Mouse (Mus musculus) right cerebral cortex, postnatal 25 days (tissue): ENCODE data around the gene Cmtm6.
"Not testable (repeated sequence)": the region's sequence is repeated elsewhere in the genome, so short reads cannot be mapped to it uniquely, and the experiment has no call there.

Source experiments
- DNase-seq: peaks from one replicate; pipeline ENCODE4 v3.0.0; 2022

The Cmtm6 gene

DNA sequence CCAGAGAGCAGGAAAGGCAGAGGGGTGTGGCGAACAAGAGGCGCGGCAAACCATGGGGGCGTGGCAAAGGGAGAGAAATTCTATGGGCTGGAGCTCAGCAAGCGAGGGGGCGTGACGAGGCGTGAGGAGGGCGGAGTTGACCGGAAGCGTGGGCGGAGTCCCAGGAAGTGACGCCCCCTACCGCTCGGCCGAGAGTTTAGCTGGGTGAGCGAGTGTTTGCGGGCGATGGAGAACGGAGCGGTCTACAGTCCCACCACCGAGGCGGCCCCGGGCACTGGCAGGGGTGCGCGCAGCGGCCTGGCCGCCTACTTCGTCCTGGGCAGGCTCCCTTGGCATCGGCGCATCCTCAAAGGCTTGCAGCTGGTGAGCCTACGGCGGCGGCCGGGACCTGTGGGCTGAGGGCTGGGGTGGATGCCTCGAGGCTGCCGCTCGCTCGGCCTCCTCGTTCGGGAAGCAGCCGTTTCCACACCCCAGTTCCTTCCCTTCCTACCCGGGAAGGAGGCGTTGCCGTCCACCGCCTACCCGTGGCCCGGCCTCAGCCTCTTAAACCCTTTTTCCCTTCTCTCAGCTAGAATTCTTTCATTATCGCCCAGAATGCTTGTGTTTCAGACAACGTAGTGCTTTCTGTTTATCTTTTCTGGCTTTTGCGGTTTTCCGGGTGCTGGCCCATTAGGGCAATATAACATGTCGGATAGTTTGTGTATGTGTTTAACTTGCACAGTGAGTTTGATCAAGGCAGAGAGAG is at the start of gene Cmtm6:
Cmtm6 (plus strand) TSS at position 106 of the 745 bp plus-strand sequence.
- peak; percentile 93 for DNase-seq

- no peak for DNase-seq
Measured at GRCm38 (mm10) chr9:114682193-114682592, 48.7 kb upstream of the Cmtm6 start.

- DNase-seq = no peak
Measured at GRCm38 (mm10) chr9:114686245-114686644, 44.7 kb upstream of the Cmtm6 start.

GRCm38 (mm10) chr9:114687639-114688038 is 43.3 kb upstream of the Cmtm6 start:
- DNase-seq = no peak

DNA sequence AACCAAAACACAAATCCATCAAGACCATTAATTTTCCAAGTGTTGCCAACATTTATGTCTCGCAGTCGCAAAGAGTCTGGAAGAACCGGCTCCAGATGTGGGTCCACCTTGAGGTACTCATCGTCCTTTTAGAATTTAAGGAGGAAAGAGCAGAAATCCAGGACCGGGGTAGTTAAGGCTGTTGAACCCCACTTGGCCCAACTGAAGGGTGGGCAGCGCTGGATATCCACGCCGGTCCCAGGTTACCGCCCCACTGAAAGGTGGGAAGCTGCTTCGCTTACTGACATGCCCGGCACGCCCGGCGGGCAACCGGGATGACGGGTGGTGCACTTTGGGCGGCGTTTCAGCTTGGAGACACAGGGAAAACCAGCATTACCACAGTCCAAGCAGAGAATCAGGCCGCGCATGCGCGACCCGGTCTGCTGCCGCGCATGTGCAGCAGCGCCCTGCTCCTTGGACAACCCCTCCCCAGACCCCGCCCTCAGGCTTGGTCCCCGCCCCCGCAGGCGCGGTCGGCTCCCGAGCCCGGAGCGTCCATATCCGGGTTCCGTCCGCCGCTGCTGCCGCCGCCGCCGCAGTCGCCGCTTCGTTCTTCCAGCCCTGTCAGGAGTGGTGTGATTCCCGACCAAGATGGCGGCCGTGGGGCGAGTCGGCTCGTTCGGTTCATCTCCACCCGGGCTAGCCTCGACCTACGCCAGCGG is 42.5 kb upstream of the Cmtm6 start, which contains the start of gene Dync1li1:
Dync1li1 (plus strand) TSS at position 539 of the 701 bp plus-strand sequence.
- peak; percentile 98 for DNase-seq

- no peak for DNase-seq
Measured at GRCm38 (mm10) chr9:114688953-114689407, 41.9 kb upstream of the Cmtm6 start.

GRCm38 (mm10) chr9:114690119-114690601 is 40.8 kb upstream of the Cmtm6 start:
- DNase-seq = no peak

DNA sequence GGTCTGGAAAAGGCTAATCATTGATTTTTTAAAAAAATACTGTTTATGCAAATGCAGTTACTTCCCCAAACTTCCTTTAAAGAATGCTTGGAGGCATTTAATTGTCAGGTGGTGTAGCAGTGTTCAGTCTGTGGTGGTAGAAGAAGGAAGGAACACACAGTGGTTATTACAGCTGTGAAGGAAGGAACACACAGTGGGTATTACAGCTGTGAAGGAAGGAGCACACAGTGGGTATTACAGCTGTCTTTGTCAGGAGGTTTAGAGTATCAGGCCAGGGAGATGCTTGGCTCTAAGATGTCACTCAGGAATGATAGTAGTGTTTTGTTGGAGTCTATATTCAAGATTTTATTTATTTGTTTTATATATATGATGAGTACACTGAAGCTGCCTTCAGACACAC is 39.8 kb upstream of the Cmtm6 start:
- no peak for DNase-seq

- not testable (repeated sequence) for DNase-seq
Measured at GRCm38 (mm10) chr9:114695662-114696061, 35.3 kb upstream of the Cmtm6 start.

- peak; percentile 11 for DNase-seq
Measured at GRCm38 (mm10) chr9:114697072-114697471, 33.8 kb upstream of the Cmtm6 start.

GRCm38 (mm10) chr9:114697926-114698325 is 33.0 kb upstream of the Cmtm6 start:
- no peak for DNase-seq

GRCm38 (mm10) chr9:114699262-114699661 is 31.7 kb upstream of the Cmtm6 start:
- no peak for DNase-seq

- no peak for DNase-seq
Measured at GRCm38 (mm10) chr9:114699882-114700665, 30.8 kb upstream of the Cmtm6 start.

DNA sequence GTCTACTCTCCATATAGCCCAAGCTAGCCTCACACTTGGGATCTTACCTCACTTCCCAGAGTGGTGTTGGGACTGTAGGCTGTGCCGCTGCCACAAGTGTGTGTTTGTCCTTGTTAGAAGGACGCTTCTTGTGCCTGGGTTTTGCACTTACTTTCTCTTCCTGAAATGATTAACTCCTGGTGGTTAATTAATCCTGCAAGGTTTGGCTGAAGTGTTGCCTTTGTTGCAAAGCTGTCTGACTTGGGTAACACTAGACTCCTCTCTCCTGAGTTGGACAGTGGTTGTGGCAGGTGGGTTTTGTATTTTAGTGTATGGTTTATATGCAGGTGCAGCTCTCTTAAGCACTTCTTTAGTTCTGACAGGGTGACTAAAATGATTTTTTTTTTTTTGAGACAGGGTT is 29.9 kb upstream of the Cmtm6 start:
- DNase-seq = no peak

GRCm38 (mm10) chr9:114701921-114702320 is 29.0 kb upstream of the Cmtm6 start:
- DNase-seq = no peak

- no peak for DNase-seq
Measured at GRCm38 (mm10) chr9:114707805-114708204, 23.1 kb upstream of the Cmtm6 start.

GRCm38 (mm10) chr9:114710345-114710744 is 20.6 kb upstream of the Cmtm6 start:
- no peak for DNase-seq

DNA sequence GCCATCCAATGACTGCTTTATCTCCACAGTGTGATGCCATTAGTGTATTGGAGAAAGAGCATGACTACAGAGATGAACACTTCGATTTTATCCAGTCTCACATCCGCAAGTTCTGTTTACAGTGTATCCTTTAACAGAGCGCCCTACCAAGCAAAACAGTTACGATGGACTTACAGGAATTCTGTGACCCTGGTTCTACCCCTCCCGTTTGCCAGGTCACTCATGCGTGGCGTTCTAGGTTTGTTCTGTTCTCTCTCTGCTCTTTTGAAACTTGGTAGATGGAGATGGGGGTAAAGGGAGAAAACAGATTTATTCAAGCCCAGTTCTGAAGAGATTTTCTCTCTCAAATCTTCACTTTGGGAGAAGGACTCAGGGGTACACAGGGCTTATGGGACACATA is 17.4 kb upstream of the Cmtm6 start:
- DNase-seq = no peak

GRCm38 (mm10) chr9:114716677-114717331 is 14.1 kb upstream of the Cmtm6 start:
- DNase-seq = no peak

DNA sequence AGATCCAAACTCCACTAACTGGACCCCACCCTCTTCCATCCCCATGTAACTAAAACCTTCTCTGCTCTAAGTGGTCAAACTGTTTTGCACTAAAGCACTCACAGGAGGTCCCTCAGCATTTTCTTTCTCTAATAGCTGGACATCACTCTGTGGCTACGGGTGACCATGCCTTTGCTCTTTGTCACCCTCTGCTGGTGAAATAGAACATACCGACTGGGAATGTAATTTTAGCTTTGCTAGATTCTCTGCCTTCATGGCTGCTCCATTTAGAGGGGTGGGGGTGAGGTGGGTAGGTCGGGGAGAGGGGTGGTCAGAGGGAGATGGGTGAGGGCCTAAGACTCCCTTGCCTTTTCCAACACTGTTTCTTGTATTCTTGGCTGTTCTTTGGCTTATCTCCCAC is 3.6 kb upstream of the Cmtm6 start:
- no peak for DNase-seq

- DNase-seq = not testable (repeated sequence)
Measured at GRCm38 (mm10) chr9:114728432-114728831, 2.5 kb upstream of the Cmtm6 start.
